Mouse (Mus musculus): ENCODE measurements at regions not wholly inside any gene's neighbourhood (a gene's known extent, or its start where the extent isn't known, plus 50 kb on each side); places are given as distances from the start of the nearest gene placed in this dataset.

- TF ChIP-seq CTCF (IDR thresholded peaks at IDR 0.05; ENCODE audit: borderline replicate concordance, insufficient read depth, low read depth, low read length), result no peak
- no peak for TF ChIP-seq POLR2A (IDR thresholded peaks at IDR 0.05; ENCODE audit: borderline replicate concordance, insufficient read depth, low read length)
These were observed 236.1 kb downstream of the Sec23ip start for GRCm38 (mm10) chr7:128980827-128981226.

All from cerebellum, adult 2 months (tissue).